Mouse (Mus musculus) heart, embryonic 11.5 days (tissue): ENCODE measurements around the gene Prep. TPM values are rescaled to one million over a fixed set of nuclear protein-coding genes. Genes with fewer than 3 reads are reported as not detected.
A peak's percentile ranks its signal among the peaks of the same experiment; 100 is the strongest.

Source experiments
- ATAC-seq: fragments of 200-750 bp; cut with Nextera tagmentation; replicated peaks from 2 replicates; pipeline ENCODE4 v1.8.0; 2017; ENCODE audit warnings: moderate library complexity; ENCODE audit not compliant: insufficient number of reproducible peaks, low FRiP score, low TSS enrichment
- H3K27ac ChIP-seq: fragments of 300-500 bp; sonication (generic); 2 replicates; pipeline ENCODE4 v1.5.1; 2014; ENCODE audit warnings: mild to moderate bottlenecking, low read depth, low read length
- H3K27me3 ChIP-seq: fragments of 300-500 bp; sonication (generic); 2 replicates; pipeline ENCODE4 v1.6.1; 2014; ENCODE audit warnings: mild to moderate bottlenecking, low read length, mixed read lengths; ENCODE audit not compliant: control insufficient read depth, insufficient read depth
- H3K36me3 ChIP-seq: fragments of 300-500 bp; sonication (generic); 2 replicates; pipeline ENCODE4 v1.6.1; 2014; ENCODE audit warnings: mild to moderate bottlenecking, low read length, moderate library complexity, mixed read lengths; ENCODE audit not compliant: control insufficient read depth, insufficient read depth
- H3K4me1 ChIP-seq: fragments of 300-500 bp; sonication (generic); 2 replicates; pipeline ENCODE4 v1.6.1; 2014; ENCODE audit warnings: low read length; ENCODE audit not compliant: control insufficient read depth, insufficient read depth
- H3K4me2 ChIP-seq: fragments of 300-500 bp; sonication (generic); 2 replicates; pipeline ENCODE4 v1.6.1; 2014; ENCODE audit warnings: mild to moderate bottlenecking, moderate library complexity
- H3K4me3 ChIP-seq: fragments of 300-500 bp; sonication (generic); 2 replicates; pipeline ENCODE4 v1.5.1; 2014; ENCODE audit warnings: low read depth, low read length
- H3K9ac ChIP-seq: fragments of 300-500 bp; sonication (generic); 2 replicates; pipeline ENCODE4 v1.6.1; 2014; ENCODE audit warnings: mild to moderate bottlenecking, low read depth, low read length, moderate library complexity
- H3K9me3 ChIP-seq: fragments of 300-500 bp; sonication (generic); replicated peaks from 2 replicates; pipeline ENCODE4 v1.6.1; 2016; ENCODE audit warnings: low read length; ENCODE audit not compliant: control insufficient read depth
- WGBS: fragments of 180-500 bp; shearing (Covaris S2); extraction: QIAGEN DNeasy Blood & Tissue Kit; methylation state at CpG from one replicate; pipeline ENCODE4 v1.1.7; 2014; ENCODE audit not compliant: insufficient replicate concordance; 5-methylcytosine and 5-hydroxymethylcytosine counted together
- polyA plus RNA-seq: library from polyadenylated mRNA; unstranded; fragments of >200 nt; fragmentation: Nextera tagmentation; extraction: Ambion mirVana; gene quantifications from 2 replicates; pipeline ENCODE4 v1.2.1, GENCODE M21; 2014

The Prep gene
- polyA plus RNA-seq, 1 experiment from 2014 or later: 18.9 TPM

DNA sequence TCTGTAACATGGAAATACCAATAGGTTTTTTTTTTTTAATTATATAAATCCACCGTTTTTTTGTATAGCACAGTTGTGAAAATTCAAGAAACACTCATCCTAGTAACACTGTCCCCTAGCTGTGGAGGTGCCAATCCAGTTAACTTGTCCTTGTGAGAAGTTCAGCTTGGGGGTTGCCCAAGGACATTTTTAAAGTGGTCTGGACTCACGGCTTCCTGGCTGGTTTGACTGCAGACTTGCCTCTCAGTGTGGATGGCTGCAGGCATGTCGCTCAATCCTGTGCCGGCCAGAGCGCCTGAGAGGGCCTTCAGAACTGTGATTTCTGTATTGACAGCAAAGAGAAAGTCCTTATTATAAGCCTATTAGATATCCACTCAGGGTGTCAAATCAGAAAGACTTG lies 3.4 kb downstream of the Prep start:
- H3K4me2 ChIP-seq: peak overlapping the region; percentile 11; the same call in 1 of the 2 replicates
- peaks cover 26% of the 10 kb centered on the region for H3K4me1 ChIP-seq
- no peak for ATAC-seq
- H3K27ac ChIP-seq: no peak overlapping the region
- no peak overlapping the region for H3K9ac ChIP-seq
- no peaks in the 10 kb centered on the region for H3K27me3 ChIP-seq
- 57% methylated on average over 5 of the region's 5 CpGs for WGBS
- H3K36me3 ChIP-seq: peaks cover 8% of the 10 kb centered on the region; the same call in 1 of the 2 replicates
- no peaks in the 10 kb centered on the region for H3K9me3 ChIP-seq
- no peak overlapping the region for H3K4me3 ChIP-seq

DNA sequence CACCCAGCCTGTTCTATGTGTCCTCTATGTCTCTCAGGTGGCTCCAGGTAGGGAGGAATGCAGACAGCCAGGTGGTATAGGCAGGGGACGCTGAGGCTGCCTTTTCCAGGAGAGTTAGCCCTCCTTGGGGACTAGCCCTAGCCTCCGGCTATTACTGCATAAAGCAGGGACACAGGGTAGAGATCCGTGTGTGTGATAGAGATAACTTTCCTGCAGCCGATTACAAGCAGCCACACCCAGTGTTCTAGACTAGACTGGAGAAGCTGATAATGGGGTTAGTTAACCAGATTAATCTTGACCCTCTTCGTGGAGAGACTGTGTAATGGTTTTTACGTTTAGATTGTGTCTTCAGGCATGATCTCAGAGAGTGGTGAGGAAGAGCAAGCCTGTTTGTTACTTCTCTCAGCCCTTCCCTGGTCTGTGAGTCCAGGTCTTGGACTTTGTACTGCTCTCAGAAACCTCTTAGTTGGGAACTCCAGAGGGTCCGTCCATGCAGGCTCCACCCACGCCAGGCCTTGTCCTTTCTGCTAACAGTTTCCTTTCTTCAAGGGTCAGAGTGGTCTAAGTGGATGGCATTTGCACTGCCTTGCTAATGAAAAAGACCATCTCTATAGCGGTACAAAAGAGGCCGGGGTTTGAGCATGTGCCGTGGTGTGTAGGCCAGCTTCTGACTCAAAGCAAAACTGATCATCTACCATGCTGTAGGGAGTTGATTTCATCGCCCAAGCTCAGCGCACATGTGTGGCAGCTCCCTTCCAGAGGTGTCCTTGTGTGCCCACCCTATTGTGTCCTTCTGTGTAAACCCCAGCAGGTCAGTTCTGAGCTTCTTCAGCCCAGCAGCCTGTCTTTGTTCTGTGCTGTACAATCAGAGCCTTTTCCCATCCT lies 4.2 kb downstream of the Prep start:
- Histone ChIP-seq H3K27ac (no peak overlapping the region), H3K9ac (no peak overlapping the region), H3K9me3 (no peaks in the 10 kb centered on the region), H3K27me3 (no peaks in the 10 kb centered on the region), H3K4me2 (peak overlapping the region; percentile 11; the same call in 1 of the 2 replicates), H3K36me3 (peaks cover 8% of the 10 kb centered on the region; the same call in 1 of the 2 replicates), H3K4me1 (peaks cover 34% of the 10 kb centered on the region), H3K4me3 (no peak overlapping the region)
- ATAC-seq: no peak
- 63% methylated on average over 13 of the region's 13 CpGs for WGBS

DNA sequence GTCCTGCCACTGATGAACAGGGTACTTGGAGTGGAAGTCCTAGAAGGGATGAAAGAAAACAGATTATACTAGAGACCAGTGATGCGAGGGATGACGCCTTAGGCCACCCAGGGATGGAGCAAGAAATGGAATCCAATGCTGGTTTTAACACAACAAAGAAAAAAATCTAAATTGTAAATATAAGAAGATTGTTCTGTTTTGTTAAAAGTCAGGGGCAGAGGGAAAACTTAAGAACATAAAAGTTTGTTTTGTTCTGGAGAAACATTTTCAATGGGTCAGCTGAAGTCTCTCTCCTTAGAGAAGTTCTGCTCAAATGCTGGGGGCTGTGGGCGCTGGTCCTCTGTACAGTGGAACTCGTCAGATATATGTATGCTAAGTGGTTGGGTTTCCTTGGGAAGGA lies 5.3 kb downstream of the Prep start:
- peaks cover 8% of the 10 kb centered on the region; the same call in 1 of the 2 replicates for H3K36me3 ChIP-seq
- H3K4me3 ChIP-seq: no peak overlapping the region
- no peaks in the 10 kb centered on the region for H3K9me3 ChIP-seq
- no peaks in the 10 kb centered on the region for H3K27me3 ChIP-seq
- no peak overlapping the region for H3K27ac ChIP-seq
- no peak overlapping the region for H3K9ac ChIP-seq
- H3K4me2 ChIP-seq: no peak overlapping the region
- 87% methylated on average over 4 of the region's 4 CpGs for WGBS
- ATAC-seq: no peak
- peaks cover 44% of the 10 kb centered on the region for H3K4me1 ChIP-seq

DNA sequence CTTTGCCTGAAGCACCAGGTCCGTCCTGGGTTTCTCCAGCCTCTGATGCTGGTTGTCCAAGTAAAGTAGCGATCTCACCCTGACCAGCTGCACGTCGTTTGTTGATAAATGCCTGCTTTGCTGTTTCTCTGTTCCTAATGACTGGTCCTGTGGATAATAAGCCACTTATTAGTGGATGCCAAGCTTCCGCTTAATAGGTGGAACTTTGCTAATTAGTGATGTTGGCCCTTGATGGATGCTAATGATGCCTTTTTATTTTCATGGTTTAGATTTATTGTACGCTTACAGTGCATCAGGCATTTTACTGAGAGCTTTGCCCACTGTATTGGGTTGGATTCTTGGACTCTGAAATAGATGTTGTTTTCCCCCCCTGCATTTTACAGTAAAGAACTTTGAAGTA lies 7.5 kb downstream of the Prep start:
- Histone ChIP-seq H3K4me3 (no peak overlapping the region), H3K27ac (no peak overlapping the region), H3K9ac (no peak overlapping the region), H3K9me3 (no peaks in the 10 kb centered on the region), H3K27me3 (no peaks in the 10 kb centered on the region), H3K36me3 (peaks cover 8% of the 10 kb centered on the region; the same call in 1 of the 2 replicates), H3K4me2 (no peak overlapping the region), H3K4me1 (peaks cover 47% of the 10 kb centered on the region)
- no peak for ATAC-seq
- WGBS: 78% methylated on average over 6 of the region's 6 CpGs

GRCm38 (mm10) chr10:45075491-45076051 lies 8.6 kb downstream of the Prep start:
- Histone ChIP-seq H3K27me3 (no peaks in the 10 kb centered on the region), H3K9me3 (no peaks in the 10 kb centered on the region), H3K27ac (no peak overlapping the region), H3K4me3 (no peak overlapping the region), H3K4me2 (no peak overlapping the region), H3K36me3 (peaks cover 8% of the 10 kb centered on the region; the same call in 1 of the 2 replicates), H3K9ac (no peak overlapping the region), H3K4me1 (peaks cover 48% of the 10 kb centered on the region)
- WGBS: 56% methylated on average over 5 of the region's 5 CpGs
- no peak for ATAC-seq

GRCm38 (mm10) chr10:45076585-45076984 lies 9.6 kb downstream of the Prep start:
- Histone ChIP-seq H3K36me3 (peaks cover 8% of the 10 kb centered on the region; the same call in 1 of the 2 replicates), H3K27me3 (no peaks in the 10 kb centered on the region), H3K9ac (no peak overlapping the region), H3K4me3 (no peak overlapping the region), H3K27ac (no peak overlapping the region), H3K4me1 (peaks cover 42% of the 10 kb centered on the region), H3K4me2 (no peak overlapping the region), H3K9me3 (no peaks in the 10 kb centered on the region)
- no peak for ATAC-seq
- WGBS: 79% methylated on average over 10 of the region's 10 CpGs

- Histone ChIP-seq H3K9ac (no peak overlapping the region), H3K27me3 (no peaks in the 10 kb centered on the region), H3K4me1 (peaks cover 42% of the 10 kb centered on the region), H3K36me3 (peaks cover 5% of the 10 kb centered on the region; the same call in 1 of the 2 replicates), H3K9me3 (no peaks in the 10 kb centered on the region), H3K27ac (no peak overlapping the region), H3K4me2 (no peak overlapping the region), H3K4me3 (no peak overlapping the region)
- no peak for ATAC-seq
- WGBS: 57% methylated on average over 5 of the region's 5 CpGs
Measured at GRCm38 (mm10) chr10:45077353-45077752, 10.3 kb downstream of the Prep start.

DNA sequence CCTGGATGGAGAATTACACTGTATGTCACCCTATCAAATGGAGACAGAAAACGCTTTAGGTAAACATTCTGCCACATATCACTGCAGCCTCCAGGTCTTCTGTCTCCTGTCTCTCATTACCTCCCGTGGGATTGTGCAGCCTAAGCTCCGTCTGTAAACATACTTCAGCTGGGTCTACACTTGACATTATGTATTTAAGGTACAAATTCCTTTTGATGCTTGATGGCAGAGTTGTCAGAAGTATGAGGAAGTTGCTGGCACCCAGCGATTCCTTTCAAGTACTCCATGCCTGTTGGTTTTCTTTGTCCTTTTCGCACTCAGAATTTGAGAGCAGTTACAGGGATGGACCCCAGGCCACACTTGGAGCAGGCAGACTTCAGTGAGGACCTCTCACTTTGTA lies 12.8 kb downstream of the Prep start:
- Histone ChIP-seq H3K4me1 (peaks cover 51% of the 10 kb centered on the region), H3K9ac (no peak overlapping the region), H3K27ac (no peak overlapping the region), H3K4me2 (no peak overlapping the region), H3K27me3 (no peaks in the 10 kb centered on the region), H3K36me3 (no peaks in the 10 kb centered on the region), H3K4me3 (no peak overlapping the region), H3K9me3 (no peaks in the 10 kb centered on the region)
- 64% methylated on average over 5 of the region's 5 CpGs for WGBS
- ATAC-seq: no peak
